Mouse (Mus musculus): ENCODE results near the gene Spata31d1a. TPM values are rescaled to one million over a fixed set of nuclear protein-coding genes. Genes with fewer than 3 reads are reported as not detected.

Gene Spata31d1a
- total and polyA plus RNA-seq, 2 experiments from 2014 or later, result not detected

- Histone ChIP-seq H3K27ac (ENCODE audit: low read depth) (no peak overlapping the region), H3K36me3 (replicated peaks; ENCODE audit: control insufficient read depth, insufficient read depth, low read length) (no peaks in the 10 kb centered on the region), H3K4me2 (ENCODE audit: low read depth, low read length) (no peak overlapping the region), H3K4me1 (ENCODE audit: control insufficient read depth, insufficient read depth) (no peaks in the 10 kb centered on the region), H3K9me3 (replicated peaks; ENCODE audit: control insufficient read depth, low read length) (no peaks in the 10 kb centered on the region), H3K27me3 (ENCODE audit: control insufficient read depth, insufficient read depth, low read length) (0 out of 2 replicates have a peak, but pooled peaks cover 4% of the 10 kb centered on the region), H3K4me3 (ENCODE audit: low read depth, low read length) (no peak overlapping the region), H3K9ac (replicated peaks; ENCODE audit: low read depth, low read length) (no peak overlapping the region)
- no peak for ATAC-seq (ENCODE audit: insufficient read depth, low read depth)
- DNase-seq (ENCODE audit: low spot score), result no peak
- 91% methylated on average over 8 of the region's 8 CpGs for WGBS
- TF ChIP-seq EP300 (IDR thresholded peaks at IDR 0.05; ENCODE audit: low read depth) (no peak), CTCF (IDR thresholded peaks at IDR 0.05; ENCODE audit: low read depth) (no peak)
Observed at GRCm38 (mm10) chr13:59699131-59699530, 11.0 kb downstream of the Spata31d1a start.

- H3K36me3 ChIP-seq (replicated peaks; ENCODE audit: control insufficient read depth, insufficient read depth, low read length), result no peaks in the 10 kb centered on the region
- DNase-seq (ENCODE audit: low spot score), result no peak
- no peaks in the 10 kb centered on the region for H3K4me1 ChIP-seq (ENCODE audit: control insufficient read depth, insufficient read depth)
- no peak overlapping the region for H3K27ac ChIP-seq (ENCODE audit: low read depth)
- H3K4me3 ChIP-seq (ENCODE audit: low read depth, low read length), result no peak overlapping the region
- no peak overlapping the region for H3K4me2 ChIP-seq (ENCODE audit: low read depth, low read length)
- no peaks in the 10 kb centered on the region for H3K9me3 ChIP-seq (replicated peaks; ENCODE audit: control insufficient read depth, low read length)
- H3K27me3 ChIP-seq (ENCODE audit: control insufficient read depth, insufficient read depth, low read length), result no peaks in the 10 kb centered on the region
- no peak overlapping the region for H3K9ac ChIP-seq (replicated peaks; ENCODE audit: low read depth, low read length)
- TF ChIP-seq CTCF (IDR thresholded peaks at IDR 0.05; ENCODE audit: low read depth) (no peak), EP300 (IDR thresholded peaks at IDR 0.05; ENCODE audit: low read depth) (no peak)
- 84% methylated on average over 7 of the region's 7 CpGs for WGBS
- ATAC-seq (ENCODE audit: insufficient read depth, low read depth), result no peak
Observed at GRCm38 (mm10) chr13:59695781-59696180, 14.3 kb downstream of the Spata31d1a start.

- H3K9ac ChIP-seq (replicated peaks; ENCODE audit: low read depth, low read length), result no peak within 1 kb of the TSS
- H3K36me3 ChIP-seq (replicated peaks; ENCODE audit: control insufficient read depth, insufficient read depth, low read length), result no peaks in the 10 kb centered on the region
- no peak within 1 kb of the TSS for H3K4me3 ChIP-seq (ENCODE audit: low read depth, low read length)
- no peak for TF ChIP-seq CTCF (IDR thresholded peaks at IDR 0.05; ENCODE audit: low read depth)
- TF ChIP-seq EP300 (IDR thresholded peaks at IDR 0.05; ENCODE audit: low read depth), result no peak
- no peaks in the 10 kb centered on the region for H3K4me1 ChIP-seq (ENCODE audit: control insufficient read depth, insufficient read depth)
- H3K27ac ChIP-seq (ENCODE audit: low read depth), result no peak within 1 kb of the TSS
- H3K27me3 ChIP-seq (ENCODE audit: control insufficient read depth, insufficient read depth, low read length), result no peaks in the 10 kb centered on the region
- 77% methylated on average over 3 of the region's 3 CpGs for WGBS
- H3K4me2 ChIP-seq (ENCODE audit: low read depth, low read length), result no peak within 1 kb of the TSS
- no peaks in the 10 kb centered on the region for H3K9me3 ChIP-seq (replicated peaks; ENCODE audit: control insufficient read depth, low read length)
- no peak for DNase-seq (ENCODE audit: low spot score)
- ATAC-seq (ENCODE audit: insufficient read depth, low read depth), result no peak
Observed at GRCm38 (mm10) chr13:59694008-59694407, 16.1 kb downstream of the Spata31d1a start, which contains the start of gene 4921517D22Rik. Gene 4921517D22Rik, minus strand, starts transcription at chr13:59694108.

- Histone ChIP-seq H3K9ac (replicated peaks; ENCODE audit: low read depth, low read length) (no peak overlapping the region), H3K36me3 (replicated peaks; ENCODE audit: control insufficient read depth, insufficient read depth, low read length) (no peaks in the 10 kb centered on the region), H3K9me3 (replicated peaks; ENCODE audit: control insufficient read depth, low read length) (no peaks in the 10 kb centered on the region), H3K4me2 (ENCODE audit: low read depth, low read length) (no peak overlapping the region), H3K4me3 (ENCODE audit: low read depth, low read length) (no peak overlapping the region), H3K27me3 (ENCODE audit: control insufficient read depth, insufficient read depth, low read length) (no peaks in the 10 kb centered on the region), H3K27ac (ENCODE audit: low read depth) (no peak overlapping the region), H3K4me1 (ENCODE audit: control insufficient read depth, insufficient read depth) (no peaks in the 10 kb centered on the region)
- ATAC-seq (ENCODE audit: insufficient read depth, low read depth) (no peak), DNase-seq (ENCODE audit: low spot score) (no peak)
- TF ChIP-seq CTCF (IDR thresholded peaks at IDR 0.05; ENCODE audit: low read depth) (no peak), EP300 (IDR thresholded peaks at IDR 0.05; ENCODE audit: low read depth) (no peak)
- 84% methylated on average over 10 of the region's 10 CpGs for WGBS
Observed at GRCm38 (mm10) chr13:59691478-59691877, 18.7 kb downstream of the Spata31d1a start.

GRCm38 (mm10) chr13:59690576-59690975 is 19.6 kb downstream of the Spata31d1a start:
- Histone ChIP-seq H3K9me3 (replicated peaks; ENCODE audit: control insufficient read depth, low read length) (no peaks in the 10 kb centered on the region), H3K9ac (replicated peaks; ENCODE audit: low read depth, low read length) (no peak overlapping the region), H3K4me2 (ENCODE audit: low read depth, low read length) (no peak overlapping the region), H3K36me3 (replicated peaks; ENCODE audit: control insufficient read depth, insufficient read depth, low read length) (no peaks in the 10 kb centered on the region), H3K27ac (ENCODE audit: low read depth) (no peak overlapping the region), H3K4me1 (ENCODE audit: control insufficient read depth, insufficient read depth) (no peaks in the 10 kb centered on the region), H3K27me3 (ENCODE audit: control insufficient read depth, insufficient read depth, low read length) (no peaks in the 10 kb centered on the region), H3K4me3 (ENCODE audit: low read depth, low read length) (no peak overlapping the region)
- no peak for DNase-seq (ENCODE audit: low spot score)
- WGBS, result 82% methylated on average over 7 of the region's 7 CpGs
- ATAC-seq (ENCODE audit: insufficient read depth, low read depth), result no peak
- TF ChIP-seq CTCF (IDR thresholded peaks at IDR 0.05; ENCODE audit: low read depth), result no peak
- TF ChIP-seq EP300 (IDR thresholded peaks at IDR 0.05; ENCODE audit: low read depth), result no peak

- TF ChIP-seq CTCF (IDR thresholded peaks at IDR 0.05; ENCODE audit: low read depth) (no peak), EP300 (IDR thresholded peaks at IDR 0.05; ENCODE audit: low read depth) (no peak)
Observed at GRCm38 (mm10) chr13:59689843-59690242, 20.3 kb downstream of the Spata31d1a start.

More at GRCm38 (mm10) chr13:59689843-59690242, 20.3 kb downstream of the Spata31d1a start:
- no peaks in the 10 kb centered on the region for H3K9me3 ChIP-seq (replicated peaks; ENCODE audit: control insufficient read depth, low read length)
- no peaks in the 10 kb centered on the region for H3K4me1 ChIP-seq (ENCODE audit: control insufficient read depth, insufficient read depth)
- ATAC-seq (ENCODE audit: insufficient read depth, low read depth) (no peak), DNase-seq (ENCODE audit: low spot score) (no peak)
- no peak overlapping the region for H3K27ac ChIP-seq (ENCODE audit: low read depth)
- no peaks in the 10 kb centered on the region for H3K27me3 ChIP-seq (ENCODE audit: control insufficient read depth, insufficient read depth, low read length)
- no peak overlapping the region for H3K9ac ChIP-seq (replicated peaks; ENCODE audit: low read depth, low read length)
- H3K4me3 ChIP-seq (ENCODE audit: low read depth, low read length), result no peak overlapping the region
- no peak overlapping the region for H3K4me2 ChIP-seq (ENCODE audit: low read depth, low read length)
- WGBS, result 86% methylated on average over 3 of the region's 3 CpGs
- H3K36me3 ChIP-seq (replicated peaks; ENCODE audit: control insufficient read depth, insufficient read depth, low read length), result no peaks in the 10 kb centered on the region
